Mouse (Mus musculus) hindbrain, embryonic 14.5 days (tissue): ENCODE results near the gene Ric1. TPM values are rescaled to one million over a fixed set of nuclear protein-coding genes. Genes with fewer than 3 reads are reported as not detected.

Source experiments
- ATAC-seq: fragments of 200-750 bp; cut with Nextera tagmentation; 2 replicates; pipeline ENCODE4 v1.8.0; 2017; ENCODE audit warnings: moderate number of reproducible peaks, mild to moderate bottlenecking, moderate TSS enrichment, moderate library complexity; ENCODE audit not compliant: low FRiP score
- DNase-seq: peaks from one replicate; pipeline ENCODE4 v3.0.0-alpha.2; 2015; ENCODE audit warnings: low spot score
- H3K27ac ChIP-seq: fragments of 300-500 bp; sonication (generic); 2 replicates; pipeline ENCODE4 v1.5.1; 2014; ENCODE audit warnings: mild to moderate bottlenecking, moderate library complexity
- H3K27me3 ChIP-seq: fragments of 300-500 bp; sonication (generic); 2 replicates; pipeline ENCODE4 v1.6.1; 2014; ENCODE audit warnings: mild to moderate bottlenecking, low read length, mixed read lengths; ENCODE audit not compliant: control insufficient read depth, insufficient read depth
- H3K36me3 ChIP-seq: fragments of 300-500 bp; sonication (generic); replicated peaks from 2 replicates; pipeline ENCODE4 v1.6.1; 2014; ENCODE audit not compliant: control insufficient read depth, insufficient read depth
- H3K4me1 ChIP-seq: fragments of 300-500 bp; sonication (generic); replicated peaks from 2 replicates; pipeline ENCODE4 v1.6.1; 2014; ENCODE audit warnings: antibody characterized with exemption, low read length, mixed read lengths; ENCODE audit not compliant: control insufficient read depth, insufficient read depth
- H3K4me2 ChIP-seq: fragments of 300-500 bp; sonication (generic); replicated peaks from 2 replicates; pipeline ENCODE4 v1.6.1; 2014; ENCODE audit warnings: mild to moderate bottlenecking, moderate library complexity
- H3K4me3 ChIP-seq: fragments of 300-500 bp; sonication (generic); replicated peaks from 2 replicates; pipeline ENCODE4 v1.5.1; 2014; ENCODE audit warnings: mild to moderate bottlenecking, low read length
- H3K9ac ChIP-seq: fragments of 300-500 bp; sonication (generic); 2 replicates; pipeline ENCODE4 v1.6.1; 2014
- H3K9me3 ChIP-seq: fragments of 300-500 bp; sonication (generic); 2 replicates; pipeline ENCODE4 v1.6.1; 2016; ENCODE audit warnings: low read length; ENCODE audit not compliant: control insufficient read depth
- WGBS: fragments of 180-500 bp; shearing (Covaris S2); extraction: QIAGEN DNeasy Blood & Tissue Kit; methylation state at CpG from one replicate; pipeline ENCODE4 v1.1.7; 2014; 5-methylcytosine and 5-hydroxymethylcytosine counted together
- polyA plus RNA-seq: library from polyadenylated mRNA; unstranded; fragments of >200 nt; fragmentation: Nextera tagmentation; extraction: Ambion mirVana; gene quantifications from 2 replicates; pipeline ENCODE4 v1.2.1, GENCODE M21; 2014

Ric1 gene
- polyA plus RNA-seq, 1 experiment from 2014 or later: 17.3 TPM

GRCm38 (mm10) chr19:29604653-29605052, 82.6 kb downstream of the Ric1 start:
- Histone ChIP-seq H3K9me3 (no peaks in the 10 kb centered on the region), H3K36me3 (peaks cover 39% of the 10 kb centered on the region), H3K27me3 (no peaks in the 10 kb centered on the region), H3K9ac (no peak overlapping the region), H3K27ac (no peak overlapping the region), H3K4me1 (no peaks in the 10 kb centered on the region), H3K4me3 (no peak overlapping the region), H3K4me2 (no peak overlapping the region)
- ATAC-seq: no peak
- 94% methylated on average over 3 of the region's 3 CpGs for WGBS
- no peak for DNase-seq

GRCm38 (mm10) chr19:29607521-29607920, 85.4 kb downstream of the Ric1 start:
- H3K4me3 ChIP-seq: no peak overlapping the region
- no peaks in the 10 kb centered on the region for H3K4me1 ChIP-seq
- no peak for ATAC-seq
- no peaks in the 10 kb centered on the region for H3K9me3 ChIP-seq
- DNase-seq: no peak
- H3K27ac ChIP-seq: no peak overlapping the region
- 93% methylated on average over 4 of the region's 4 CpGs for WGBS
- H3K9ac ChIP-seq: no peak overlapping the region
- no peaks in the 10 kb centered on the region for H3K27me3 ChIP-seq
- H3K4me2 ChIP-seq: no peak overlapping the region
- peaks cover 39% of the 10 kb centered on the region for H3K36me3 ChIP-seq

GRCm38 (mm10) chr19:29608212-29608611, 86.1 kb downstream of the Ric1 start:
- Histone ChIP-seq H3K27me3 (no peaks in the 10 kb centered on the region), H3K4me1 (no peaks in the 10 kb centered on the region), H3K4me2 (no peak overlapping the region), H3K9me3 (no peaks in the 10 kb centered on the region), H3K4me3 (no peak overlapping the region), H3K9ac (no peak overlapping the region), H3K27ac (no peak overlapping the region), H3K36me3 (peaks cover 39% of the 10 kb centered on the region)
- ATAC-seq (no peak), DNase-seq (no peak)
- 73% methylated on average over 4 of the region's 4 CpGs for WGBS

- Histone ChIP-seq H3K9ac (no peak overlapping the region), H3K4me3 (no peak overlapping the region), H3K9me3 (no peaks in the 10 kb centered on the region), H3K27me3 (no peaks in the 10 kb centered on the region), H3K4me1 (no peaks in the 10 kb centered on the region), H3K27ac (no peak overlapping the region), H3K36me3 (peaks cover 41% of the 10 kb centered on the region), H3K4me2 (no peak overlapping the region)
- ATAC-seq (no peak), DNase-seq (no peak)
- 94% methylated on average over 10 of the region's 10 CpGs for WGBS
Measured at GRCm38 (mm10) chr19:29610907-29611306, 88.8 kb downstream of the Ric1 start.

GRCm38 (mm10) chr19:29612102-29612501, 90.0 kb downstream of the Ric1 start:
- 91% methylated on average over 2 of the region's 2 CpGs for WGBS
- no peak overlapping the region for H3K4me3 ChIP-seq
- H3K4me2 ChIP-seq: no peak overlapping the region
- H3K9ac ChIP-seq: no peak overlapping the region
- H3K36me3 ChIP-seq: peaks cover 44% of the 10 kb centered on the region
- ATAC-seq (no peak), DNase-seq (no peak)
- no peak overlapping the region for H3K27ac ChIP-seq
- H3K9me3 ChIP-seq: no peaks in the 10 kb centered on the region
- no peaks in the 10 kb centered on the region for H3K27me3 ChIP-seq
- no peaks in the 10 kb centered on the region for H3K4me1 ChIP-seq

GRCm38 (mm10) chr19:29641055-29641454, 119.0 kb downstream of the Ric1 start:
- Histone ChIP-seq H3K4me1 (no peaks in the 10 kb centered on the region), H3K9ac (no peak overlapping the region), H3K4me3 (no peak overlapping the region), H3K27ac (no peak overlapping the region), H3K4me2 (no peak overlapping the region), H3K9me3 (no peaks in the 10 kb centered on the region), H3K36me3 (peaks cover 11% of the 10 kb centered on the region; the same call in 1 of the 2 replicates), H3K27me3 (no peaks in the 10 kb centered on the region)
- 65% methylated on average over 9 of the region's 9 CpGs for WGBS
- ATAC-seq: no peak
- no peak for DNase-seq

GRCm38 (mm10) chr19:29641510-29641909, 119.4 kb downstream of the Ric1 start:
- H3K9me3 ChIP-seq: no peaks in the 10 kb centered on the region
- H3K36me3 ChIP-seq: peaks cover 8% of the 10 kb centered on the region; the same call in 1 of the 2 replicates
- H3K27me3 ChIP-seq: no peaks in the 10 kb centered on the region
- H3K4me3 ChIP-seq: no peak overlapping the region
- no peaks in the 10 kb centered on the region for H3K4me1 ChIP-seq
- H3K9ac ChIP-seq: no peak overlapping the region
- ATAC-seq: no peak
- H3K27ac ChIP-seq: no peak overlapping the region
- 56% methylated on average over 5 of the region's 5 CpGs for WGBS
- no peak for DNase-seq
- no peak overlapping the region for H3K4me2 ChIP-seq

- Histone ChIP-seq H3K4me2 (no peak overlapping the region), H3K36me3 (peaks cover under 1% of the 10 kb centered on the region; the same call in 1 of the 2 replicates), H3K27ac (no peak overlapping the region), H3K9ac (no peak overlapping the region), H3K4me1 (no peaks in the 10 kb centered on the region), H3K9me3 (no peaks in the 10 kb centered on the region), H3K4me3 (no peak overlapping the region), H3K27me3 (no peaks in the 10 kb centered on the region)
- DNase-seq: no peak
- ATAC-seq: no peak
- WGBS: 63% methylated on average over 6 of the region's 6 CpGs
Measured at GRCm38 (mm10) chr19:29642211-29642610, 120.1 kb downstream of the Ric1 start.

- H3K4me2 ChIP-seq: no peak overlapping the region
- H3K27me3 ChIP-seq: no peaks in the 10 kb centered on the region
- no peak overlapping the region for H3K27ac ChIP-seq
- no peaks in the 10 kb centered on the region for H3K4me1 ChIP-seq
- DNase-seq: no peak
- 79% methylated on average over 11 of the region's 11 CpGs for WGBS
- no peak overlapping the region for H3K9ac ChIP-seq
- no peaks in the 10 kb centered on the region for H3K36me3 ChIP-seq
- no peaks in the 10 kb centered on the region for H3K9me3 ChIP-seq
- no peak for ATAC-seq
- H3K4me3 ChIP-seq: no peak overlapping the region
Measured at GRCm38 (mm10) chr19:29643194-29643922, 121.3 kb downstream of the Ric1 start.

- WGBS: 97% methylated on average over 6 of the region's 6 CpGs
- ATAC-seq (no peak), DNase-seq (no peak)
- Histone ChIP-seq H3K4me3 (no peak overlapping the region), H3K36me3 (no peaks in the 10 kb centered on the region), H3K4me2 (no peak overlapping the region), H3K9ac (no peak overlapping the region), H3K9me3 (no peaks in the 10 kb centered on the region), H3K27me3 (no peaks in the 10 kb centered on the region), H3K27ac (no peak overlapping the region), H3K4me1 (no peaks in the 10 kb centered on the region)
Measured at GRCm38 (mm10) chr19:29644747-29645146, 122.7 kb downstream of the Ric1 start.
